Mouse (Mus musculus): ENCODE results near the gene Igsf8.

GRCm38 (mm10) chr1:172277172-172277571 lies 15.7 kb downstream of the Igsf8 start:
- no peak for TF ChIP-seq POLR2A (IDR thresholded peaks at IDR 0.05; ENCODE audit: low read depth, low read length)
- no peak for TF ChIP-seq CTCF (IDR thresholded peaks at IDR 0.05; ENCODE audit: extremely low read depth, insufficient read depth, insufficient read length, insufficient replicate concordance)
